Mouse (Mus musculus): ENCODE data around the gene Serping1.
"Not testable (repeated sequence)": the region's sequence is repeated elsewhere in the genome, so short reads cannot be mapped to it uniquely, and the experiment has no call there.

Gene Serping1

GRCm38 (mm10) chr2:84775241-84775640 lies at the start of gene Serping1:
Serping1 (minus strand) TSS chr2:84775444.
- DNase-seq (ENCODE audit: low spot score in 2 of 2): no peak

- no peak for DNase-seq (ENCODE audit: low spot score in 2 of 2)
These were observed 48.0 kb upstream of the Serping1 start for GRCm38 (mm10) chr2:84823237-84823636.

GRCm38 (mm10) chr2:84822552-84822951 lies 47.3 kb upstream of the Serping1 start, which contains the start of gene Smtnl1:
Smtnl1 (minus strand) TSS chr2:84822652.
- no peak for DNase-seq (ENCODE audit: low spot score in 2 of 2)

GRCm38 (mm10) chr2:84819861-84820260 lies 44.6 kb upstream of the Serping1 start:
- DNase-seq (ENCODE audit: low spot score in 2 of 2): no peak

GRCm38 (mm10) chr2:84812676-84813075 lies 37.4 kb upstream of the Serping1 start:
- no peak for DNase-seq (ENCODE audit: low spot score in 2 of 2)

GRCm38 (mm10) chr2:84811880-84812279 lies 36.6 kb upstream of the Serping1 start:
- DNase-seq (ENCODE audit: low spot score in 2 of 2): no peak

DNA sequence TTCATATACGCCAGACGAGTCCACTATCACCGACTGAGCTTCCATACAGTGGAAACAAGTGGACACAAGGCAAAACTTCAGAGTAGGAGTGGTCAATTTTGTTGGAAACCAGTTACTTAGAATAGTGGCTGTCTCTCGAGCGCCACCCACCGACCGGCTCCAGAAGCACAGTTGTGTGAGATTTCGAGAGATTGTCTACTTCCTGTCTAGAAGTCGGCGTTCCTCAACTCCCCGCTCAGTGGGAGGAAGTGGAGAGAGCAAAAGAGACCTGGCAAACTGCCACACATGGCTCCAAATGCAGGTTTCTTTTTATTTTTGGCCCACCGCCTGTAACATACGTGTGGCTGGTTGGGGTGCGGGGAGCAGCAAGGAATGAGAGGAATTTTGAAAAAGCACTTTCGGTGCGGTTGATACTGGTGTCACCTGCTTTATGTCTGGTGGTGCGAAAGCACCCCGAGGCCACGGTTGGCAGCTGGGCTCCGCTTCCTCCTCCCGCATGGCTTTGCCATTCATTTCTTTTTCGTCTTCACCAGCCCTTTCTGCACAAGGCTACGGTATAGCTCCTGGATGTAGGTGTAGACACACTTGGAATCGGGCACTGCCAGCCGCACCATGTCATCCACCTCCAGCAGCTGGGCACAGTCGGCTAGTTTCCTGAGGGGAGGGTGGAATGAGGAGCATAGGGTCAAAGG lies 35.8 kb upstream of the Serping1 start:
- DNase-seq (ENCODE audit: low spot score in 2 of 2): peak; percentile 80 to 82

DNA sequence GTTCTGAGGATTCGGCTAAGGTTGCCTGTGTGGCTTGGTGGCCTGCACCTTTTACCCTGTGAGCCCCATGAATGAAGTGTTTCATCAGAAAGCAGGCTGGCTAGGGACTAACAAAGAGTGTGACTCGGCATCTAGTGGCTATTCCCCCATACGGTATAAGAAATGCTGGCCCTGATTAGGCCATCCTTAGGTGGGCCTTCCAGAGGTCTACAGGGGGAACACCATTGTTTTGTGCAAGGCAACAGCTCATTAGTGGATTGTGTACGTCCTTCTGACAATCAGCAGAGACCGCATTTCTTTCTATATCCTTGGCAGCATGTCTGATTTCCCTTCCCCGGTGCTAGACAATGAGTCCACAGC lies 35.3 kb upstream of the Serping1 start:
- no peak for DNase-seq (ENCODE audit: low spot score in 2 of 2)

GRCm38 (mm10) chr2:84809330-84809729 lies 34.1 kb upstream of the Serping1 start:
- DNase-seq (ENCODE audit: low spot score in 2 of 2): no peak

DNA sequence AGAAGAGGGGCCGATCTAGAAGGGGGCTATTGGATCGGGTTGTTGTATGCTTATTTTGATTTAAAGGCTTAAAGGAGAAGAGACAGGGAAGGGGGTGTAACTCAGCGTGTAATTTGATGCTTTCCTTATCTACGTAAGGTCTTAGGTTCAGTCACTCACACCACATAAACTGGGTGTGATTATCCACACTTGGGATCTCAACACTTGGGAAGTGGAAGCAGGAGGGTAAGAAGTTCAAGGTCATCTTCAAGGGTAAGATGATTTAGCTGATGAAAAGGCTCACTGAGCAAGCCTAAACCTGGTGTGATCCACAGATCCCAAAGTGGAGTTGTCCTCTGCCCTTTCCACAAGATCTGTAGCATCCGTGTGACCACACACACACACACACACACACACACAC lies 31.3 kb upstream of the Serping1 start:
- DNase-seq (ENCODE audit: low spot score in 2 of 2): no peak

GRCm38 (mm10) chr2:84803963-84804362 lies 28.7 kb upstream of the Serping1 start:
- no peak for DNase-seq (ENCODE audit: low spot score in 2 of 2)

- not testable (repeated sequence) for DNase-seq (ENCODE audit: low spot score in 2 of 2)
These were observed 26.0 kb upstream of the Serping1 start for GRCm38 (mm10) chr2:84801223-84801622.

GRCm38 (mm10) chr2:84800304-84800703 lies 25.1 kb upstream of the Serping1 start:
- DNase-seq (ENCODE audit: low spot score in 2 of 2): no peak

GRCm38 (mm10) chr2:84799041-84799561 lies 23.9 kb upstream of the Serping1 start:
- DNase-seq (ENCODE audit: low spot score in 2 of 2): peak; percentile 27 to 49

DNA sequence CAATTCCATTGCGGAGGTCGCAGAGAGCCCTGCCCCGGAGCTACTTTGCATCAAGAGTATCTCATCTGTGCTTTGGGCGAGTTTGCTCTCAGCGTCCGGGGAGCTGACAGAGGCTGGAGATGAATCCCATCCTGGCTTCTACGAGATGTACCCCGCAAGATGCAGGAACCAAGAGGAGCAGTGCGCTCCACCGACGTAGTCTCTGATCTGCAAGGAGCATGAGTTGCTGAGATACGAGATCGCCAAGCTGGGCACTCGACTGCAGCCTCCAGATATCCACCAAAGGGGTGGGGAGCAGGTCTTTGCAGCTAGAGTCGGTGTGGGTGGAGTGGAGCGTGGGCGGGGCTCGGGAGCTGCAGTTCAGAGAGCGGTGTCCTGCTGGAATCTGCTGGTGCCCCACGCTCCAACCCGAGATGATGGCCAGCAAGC lies 23.3 kb upstream of the Serping1 start, which contains the start of gene Ube2l6:
TSS of gene Ube2l6 (plus strand) at position 336 of the 429 bp plus-strand sequence.
- peak; percentile 35 to 40 for DNase-seq (ENCODE audit: low spot score in 2 of 2)

DNA sequence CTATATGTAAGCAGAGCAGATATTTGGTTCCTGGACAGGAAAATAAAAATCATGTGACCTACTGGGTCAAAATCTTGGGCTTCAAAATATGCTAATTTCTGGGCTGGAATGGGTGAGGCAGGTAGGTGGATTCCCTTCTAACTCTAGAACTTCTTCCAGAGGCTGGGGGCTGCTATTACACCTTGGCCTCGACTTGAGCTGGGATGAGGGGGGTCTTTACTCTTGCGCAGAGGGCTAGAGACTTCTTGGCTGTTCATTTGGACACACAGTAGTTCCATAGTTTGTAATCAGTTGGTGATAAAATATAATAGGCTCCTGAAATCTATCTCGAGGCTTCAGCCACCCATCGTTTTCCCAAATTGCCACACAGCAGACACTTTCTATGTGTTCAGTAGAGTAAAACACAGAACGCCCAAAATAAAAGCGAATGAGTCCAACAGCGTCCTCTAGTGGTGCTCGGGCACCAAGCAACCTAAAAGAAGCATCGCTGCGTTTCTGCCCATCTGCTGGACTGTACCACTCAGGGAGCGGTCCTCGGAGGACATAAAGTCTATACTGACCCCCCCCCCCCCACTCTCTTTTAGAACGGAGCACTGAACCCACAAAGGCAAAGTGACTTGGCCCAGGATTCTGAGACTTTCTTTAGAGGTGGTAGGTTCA lies 22.7 kb upstream of the Serping1 start:
- DNase-seq (ENCODE audit: low spot score in 2 of 2): peak; percentile 73 to 78

GRCm38 (mm10) chr2:84793871-84794270 lies 18.6 kb upstream of the Serping1 start:
- no peak for DNase-seq (ENCODE audit: low spot score in 2 of 2)

- no peak for DNase-seq (ENCODE audit: low spot score in 2 of 2)
These were observed 17.9 kb upstream of the Serping1 start for GRCm38 (mm10) chr2:84793154-84793553.

DNA sequence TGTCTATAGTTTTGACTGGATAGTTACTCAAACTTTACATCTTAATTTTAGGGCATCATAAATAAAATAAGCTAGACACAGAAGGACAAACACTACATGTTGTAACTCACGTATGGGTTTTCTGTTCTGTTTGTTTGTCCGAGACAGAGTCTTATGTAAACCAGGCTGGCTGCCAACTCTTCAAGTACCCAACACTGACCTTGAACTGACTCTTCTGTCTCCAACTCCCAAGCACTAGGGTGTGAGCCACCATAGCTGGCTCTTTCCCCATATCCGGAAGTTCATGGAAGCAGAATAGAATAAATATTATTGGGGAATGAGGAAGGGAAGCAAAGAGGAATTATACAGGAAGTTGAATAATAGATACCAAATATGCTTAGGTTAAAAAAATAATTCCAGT lies 17.3 kb upstream of the Serping1 start:
- DNase-seq (ENCODE audit: low spot score in 2 of 2): no peak

GRCm38 (mm10) chr2:84790418-84790817 lies 15.2 kb upstream of the Serping1 start:
- DNase-seq (ENCODE audit: low spot score in 2 of 2): no peak

- DNase-seq (ENCODE audit: low spot score in 2 of 2): no peak
These were observed 13.1 kb upstream of the Serping1 start for GRCm38 (mm10) chr2:84788316-84788715.

DNA sequence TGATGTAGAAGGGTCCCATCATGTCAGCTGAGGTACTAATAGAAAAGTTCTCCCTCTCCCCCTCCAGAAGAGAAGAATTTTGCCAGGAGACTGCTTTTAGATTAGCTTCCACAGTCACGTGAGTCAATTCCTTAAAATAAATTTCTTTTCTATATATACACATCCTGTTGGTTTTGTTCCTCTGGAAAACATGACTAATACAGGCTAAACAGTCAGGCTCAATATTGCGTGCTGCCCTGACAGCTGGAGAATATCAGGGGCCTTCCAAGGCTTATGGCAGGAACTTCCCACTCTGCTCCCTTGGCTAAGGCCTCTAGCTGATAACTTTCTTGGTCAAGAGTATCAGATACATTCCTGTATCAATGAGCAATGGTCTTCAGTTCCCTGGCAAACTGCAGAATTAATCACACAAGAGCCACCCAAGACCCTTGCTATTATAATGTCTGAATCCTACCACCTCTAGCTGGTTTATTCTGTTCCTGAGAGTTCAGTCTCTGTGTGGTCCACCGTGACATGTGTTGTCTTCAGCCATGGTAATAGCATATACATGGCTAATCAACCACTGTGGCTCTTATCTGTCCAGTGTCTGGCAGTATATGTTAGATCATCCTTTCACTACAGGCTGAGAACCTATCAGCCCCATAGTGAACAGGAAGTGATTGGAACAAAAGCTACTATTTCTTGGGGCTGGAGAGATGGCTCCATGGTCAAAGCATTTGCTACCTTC lies 8.8 kb upstream of the Serping1 start:
- DNase-seq (ENCODE audit: low spot score in 2 of 2): no peak
